Mouse (Mus musculus) CH12F3 (cell line): ENCODE measurements at regions not wholly inside any gene's neighbourhood (a gene's known extent, or its start where the extent isn't known, plus 50 kb on each side); places are given as distances from the start of the nearest gene placed in this dataset.

ENCODE experiments used
- in situ Hi-C: fragments of 300-500 bp; cut with MboI; formaldehyde crosslinking; loops from 2 replicates; pipeline ENCODE4 v1.14.3; 2020; ENCODE audit warnings: low sequenced_read_pairs

DNA sequence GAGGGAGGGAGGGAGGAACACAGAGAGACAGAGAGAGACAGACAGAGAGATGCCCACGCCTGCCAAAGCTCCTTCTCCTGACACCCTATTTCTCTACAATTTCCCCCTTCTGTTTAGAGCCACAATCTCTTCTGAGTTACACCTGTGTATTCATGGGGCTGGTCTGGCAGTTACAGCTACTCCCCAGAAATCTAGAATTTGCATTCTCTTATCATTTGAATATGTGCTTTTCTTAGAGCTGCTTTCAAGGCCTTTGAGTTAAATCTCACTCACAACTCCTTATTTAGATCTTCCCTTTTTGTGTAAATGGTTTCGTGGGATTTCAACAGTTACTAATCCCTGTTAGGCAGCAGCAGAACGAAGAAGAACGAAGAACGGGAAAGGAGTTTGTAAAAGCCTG is 55.0 kb upstream of the Cdkn2b start:
- in situ Hi-C loops, result no loop called here

DNA sequence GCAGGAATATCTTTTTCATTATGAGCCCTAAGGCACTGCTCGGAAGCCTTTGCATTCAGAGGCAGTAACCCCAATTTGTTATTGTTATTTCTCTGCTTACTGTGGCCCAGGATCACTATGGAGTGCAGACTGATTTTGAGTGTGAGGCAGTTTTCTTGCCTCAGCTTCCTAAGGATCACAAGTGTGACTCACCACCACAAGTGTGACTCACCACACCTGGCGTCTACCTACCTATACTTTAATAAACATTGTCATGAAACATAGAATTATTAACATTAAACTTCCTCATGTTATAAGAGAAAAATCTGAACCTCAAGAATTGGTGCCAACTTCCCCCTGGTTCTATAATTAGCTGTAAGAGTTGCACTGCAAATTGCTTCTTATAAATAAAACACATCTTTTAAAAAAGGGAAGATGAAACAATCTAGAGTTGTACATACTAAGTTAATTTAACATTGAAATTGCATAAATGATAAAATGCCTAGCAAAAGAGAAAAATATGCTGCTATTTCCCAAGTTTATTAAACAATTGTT is 52.4 kb upstream of the Cdkn2b start:
- in situ Hi-C loops, result no loop called here

DNA sequence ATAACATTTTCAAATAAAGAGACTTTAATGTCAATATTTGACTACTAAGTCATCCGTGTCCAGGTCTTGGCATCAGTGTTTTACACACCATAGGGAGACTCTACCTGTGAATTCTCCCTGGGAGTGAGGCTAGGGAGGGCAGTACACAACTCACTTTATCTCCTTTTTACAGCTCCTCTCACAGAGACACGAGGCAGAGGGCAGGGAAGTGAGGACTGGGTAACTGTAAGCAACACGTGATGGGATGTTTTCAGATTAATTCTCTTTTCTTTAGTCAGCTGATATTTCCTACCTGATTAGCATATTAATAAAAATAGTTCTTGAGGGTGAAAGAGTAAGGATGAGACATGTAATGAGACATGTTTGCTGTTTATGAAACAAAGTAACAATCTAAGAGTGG is 51.8 kb upstream of the Cdkn2b start:
- in situ Hi-C loops, result no loop called here

DNA sequence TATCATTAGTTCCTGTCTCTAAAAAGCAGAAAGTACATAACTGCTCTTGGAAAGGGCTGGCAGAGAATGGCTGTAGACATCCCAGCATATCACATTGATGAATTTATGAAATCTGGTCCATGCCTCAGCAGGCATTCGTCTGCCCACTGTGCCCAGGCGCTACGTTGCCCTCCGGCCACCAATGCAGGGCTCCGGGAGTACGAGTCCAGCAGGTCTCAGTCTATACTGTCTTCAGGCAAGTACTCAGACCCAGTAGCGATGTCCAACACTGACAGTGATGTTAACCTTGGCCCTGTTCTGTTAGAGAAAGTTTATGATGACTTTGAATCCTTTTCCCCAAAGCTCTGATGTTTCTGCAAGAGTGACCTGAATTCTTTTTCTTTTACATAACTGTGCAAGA is 50.5 kb upstream of the Cdkn2b start:
- in situ Hi-C loops, result no loop called here
